Mouse (Mus musculus): Measurements from ENCODE around the gene Bpgm. TPM values are rescaled to one million over a fixed set of nuclear protein-coding genes. Genes with fewer than 3 reads are reported as not detected.

Bpgm gene
- polyA plus RNA-seq (2016; fragmentation: Nextera tagmentation; extraction: Ambion mirVana) = 62.8 and 68.6 TPM in 2 replicates

DNA sequence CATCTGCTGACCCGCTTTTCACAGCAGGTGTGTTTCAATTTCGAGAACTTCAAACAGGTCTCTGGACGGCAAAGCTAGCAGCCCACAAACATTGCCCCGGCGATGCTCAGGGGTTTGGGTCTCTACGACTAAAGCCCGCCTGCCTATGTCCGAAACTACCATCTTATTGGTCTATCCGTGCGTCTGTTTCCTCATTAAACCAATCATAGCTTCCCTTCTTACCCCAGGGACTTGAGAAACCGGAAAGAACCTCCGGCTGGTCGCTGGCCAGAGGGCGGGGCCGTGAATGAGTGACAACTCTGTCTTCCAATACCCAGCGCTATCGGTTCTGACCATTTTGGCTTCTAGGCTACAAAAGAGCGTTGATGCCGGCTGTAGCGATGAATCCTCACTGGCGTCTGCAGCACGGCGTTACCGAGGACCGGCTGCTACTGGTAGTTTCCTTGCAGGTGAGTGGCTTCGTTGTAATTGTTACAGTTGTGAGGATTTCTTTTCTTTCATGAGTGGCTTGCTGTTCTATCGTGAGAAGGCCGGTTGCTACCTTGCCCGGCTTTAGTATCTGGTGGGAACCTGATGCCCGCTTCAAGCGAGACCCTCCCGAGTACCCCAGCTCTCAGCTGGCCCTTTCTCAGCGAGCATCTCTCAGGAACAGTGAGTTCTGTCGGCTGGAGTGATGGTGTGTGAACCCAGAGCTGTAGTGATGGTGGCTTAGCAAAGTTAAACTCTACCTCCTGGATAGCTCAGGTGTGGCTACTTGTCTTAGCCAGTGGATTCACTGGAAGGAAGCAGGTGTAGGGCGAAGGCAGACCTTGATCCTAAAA, at the start of gene Bpgm:
TSS of gene Bpgm (plus strand) at position 234 of the 821 bp plus-strand sequence.
- ATAC-seq (ENCODE audit: low FRiP score) = peak; percentile 98
- peak within 1 kb of the TSS; percentile 65 for H3K4me3 ChIP-seq (replicated peaks)
- H3K27me3 ChIP-seq = no peaks in the 10 kb centered on the region
- H3K27ac ChIP-seq = peak within 1 kb of the TSS; percentile 76
- no peaks in the 10 kb centered on the region for H3K36me3 ChIP-seq (replicated peaks)
- H3K9ac ChIP-seq = peak within 1 kb of the TSS; percentile 71
- peak within 1 kb of the TSS; percentile 75 for H3K4me2 ChIP-seq
- under 1% methylated on average over 35 of the region's 35 CpGs for WGBS
- H3K9me3 ChIP-seq = no peaks in the 10 kb centered on the region
- H3K4me1 ChIP-seq = peaks cover 43% of the 10 kb centered on the region

DNA sequence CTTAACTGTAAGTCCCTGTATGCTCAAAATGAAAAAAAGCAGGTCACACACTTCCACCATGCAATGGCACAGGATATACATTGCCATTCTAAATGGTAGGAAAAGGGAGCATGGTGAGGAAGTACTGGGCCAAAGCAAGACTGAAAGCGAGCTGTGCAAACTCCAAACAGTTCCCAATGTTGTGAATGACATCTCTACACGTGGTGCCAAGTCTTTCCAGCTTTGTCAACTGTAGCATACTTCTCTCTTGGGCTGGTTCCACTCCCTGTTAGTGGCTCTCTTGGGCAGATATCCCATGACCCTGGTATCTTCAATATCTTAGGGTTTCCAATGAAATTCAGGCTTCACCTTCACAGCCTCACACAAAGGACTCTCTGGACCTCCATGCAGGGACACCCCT, 37.0 kb upstream of the Bpgm start:
- H3K9me3 ChIP-seq = no peaks in the 10 kb centered on the region
- H3K27me3 ChIP-seq = no peaks in the 10 kb centered on the region
- H3K4me2 ChIP-seq = no peak overlapping the region
- no peak overlapping the region for H3K9ac ChIP-seq
- no peaks in the 10 kb centered on the region for H3K36me3 ChIP-seq (replicated peaks)
- no peak for ATAC-seq (ENCODE audit: low FRiP score)
- no peaks in the 10 kb centered on the region for H3K4me1 ChIP-seq
- 58% methylated on average over 2 of the region's 2 CpGs for WGBS
- H3K27ac ChIP-seq = no peak overlapping the region
- H3K4me3 ChIP-seq (replicated peaks) = no peak overlapping the region

DNA sequence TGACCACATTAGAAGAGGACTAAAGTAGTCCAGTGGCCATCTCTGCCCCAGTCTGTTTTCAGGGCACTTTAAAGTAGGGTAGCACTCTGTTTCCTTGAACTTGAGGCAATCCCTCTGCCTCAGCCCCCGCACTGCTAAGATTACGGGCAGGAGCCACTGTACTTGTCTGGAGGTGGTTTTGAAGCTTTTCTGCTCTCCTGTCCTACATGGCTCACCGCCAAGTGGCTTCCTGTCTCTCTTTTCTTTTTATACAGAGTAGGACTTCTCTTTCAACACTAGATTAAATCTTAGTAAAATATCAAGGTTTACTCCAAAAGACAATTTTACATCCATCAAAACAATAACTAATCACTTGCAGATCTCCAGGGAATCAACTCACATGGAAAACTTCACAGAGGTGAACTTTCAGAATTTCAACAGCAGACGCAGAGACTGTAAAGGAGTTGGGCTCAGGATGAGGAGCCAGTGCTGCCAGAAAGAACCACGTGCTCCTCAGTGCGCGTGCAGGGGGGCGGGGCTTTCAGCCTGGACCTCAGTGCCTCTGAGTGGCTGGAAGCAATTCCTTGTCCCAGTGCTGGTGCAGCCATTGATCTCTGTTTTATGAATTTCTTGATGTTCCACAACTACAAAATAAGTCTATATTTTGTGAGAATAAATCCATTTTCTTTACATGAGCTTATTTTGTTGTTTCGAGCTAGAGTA, 34.3 kb upstream of the Bpgm start:
- no peaks in the 10 kb centered on the region for H3K27me3 ChIP-seq
- no peak overlapping the region for H3K4me3 ChIP-seq (replicated peaks)
- H3K27ac ChIP-seq = no peak overlapping the region
- ATAC-seq (ENCODE audit: low FRiP score) = no peak
- H3K4me1 ChIP-seq = no peaks in the 10 kb centered on the region
- H3K9me3 ChIP-seq = no peaks in the 10 kb centered on the region
- H3K9ac ChIP-seq = no peak overlapping the region
- 70% methylated on average over 9 of the region's 9 CpGs for WGBS
- no peak overlapping the region for H3K4me2 ChIP-seq
- no peaks in the 10 kb centered on the region for H3K36me3 ChIP-seq (replicated peaks)

DNA sequence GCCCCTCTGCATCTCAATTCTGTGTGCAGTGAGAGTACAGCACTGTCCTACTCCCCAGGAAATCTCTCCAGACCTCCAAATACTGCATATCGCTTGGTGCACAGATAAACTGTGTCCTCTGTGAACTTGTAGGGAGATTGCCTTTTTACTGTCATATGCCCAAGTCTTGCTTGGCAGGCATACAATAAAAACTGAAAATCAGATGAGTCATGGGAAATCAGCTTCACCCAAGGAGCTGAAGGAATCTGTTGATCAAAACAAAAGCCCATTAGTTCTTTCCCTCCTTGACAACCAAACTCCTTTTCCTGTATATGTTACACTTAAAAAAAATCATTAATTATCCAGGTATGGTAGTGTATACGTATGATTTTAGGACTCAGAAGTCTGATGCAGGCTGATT, 32.2 kb upstream of the Bpgm start:
- Histone ChIP-seq H3K9ac (no peak overlapping the region), H3K4me1 (no peaks in the 10 kb centered on the region), H3K4me3 (replicated peaks) (no peak overlapping the region), H3K27me3 (no peaks in the 10 kb centered on the region), H3K9me3 (no peaks in the 10 kb centered on the region), H3K36me3 (replicated peaks) (no peaks in the 10 kb centered on the region), H3K4me2 (no peak overlapping the region), H3K27ac (no peak overlapping the region)
- 90% methylated on average over 2 of the region's 2 CpGs for WGBS
- ATAC-seq (ENCODE audit: low FRiP score) = no peak

DNA sequence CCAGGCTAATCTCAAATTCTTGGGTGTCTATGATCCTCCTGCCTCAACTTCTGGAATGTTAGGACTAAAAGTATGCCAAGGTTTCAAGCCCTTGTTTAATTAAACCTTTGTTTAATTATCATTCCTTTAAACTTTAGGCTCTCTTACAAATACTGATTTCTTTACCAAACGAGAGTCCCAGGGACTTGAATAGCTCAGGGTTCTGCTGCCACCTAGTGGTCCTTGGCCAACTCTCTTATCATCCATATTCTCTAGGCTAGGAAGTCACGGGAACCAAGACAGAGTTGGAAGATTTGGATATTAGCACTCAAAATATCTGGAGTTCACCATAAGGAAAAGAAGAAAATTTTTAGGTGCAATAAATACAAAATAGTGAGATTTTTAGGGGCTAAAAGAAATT, 28.0 kb upstream of the Bpgm start:
- 16% methylated on average over 2 of the region's 2 CpGs for WGBS
- Histone ChIP-seq H3K4me1 (no peaks in the 10 kb centered on the region), H3K4me2 (no peak overlapping the region), H3K36me3 (replicated peaks) (no peaks in the 10 kb centered on the region), H3K27me3 (no peaks in the 10 kb centered on the region), H3K27ac (no peak overlapping the region), H3K9ac (no peak overlapping the region), H3K9me3 (no peaks in the 10 kb centered on the region), H3K4me3 (replicated peaks) (no peak overlapping the region)
- ATAC-seq (ENCODE audit: low FRiP score) = no peak

DNA sequence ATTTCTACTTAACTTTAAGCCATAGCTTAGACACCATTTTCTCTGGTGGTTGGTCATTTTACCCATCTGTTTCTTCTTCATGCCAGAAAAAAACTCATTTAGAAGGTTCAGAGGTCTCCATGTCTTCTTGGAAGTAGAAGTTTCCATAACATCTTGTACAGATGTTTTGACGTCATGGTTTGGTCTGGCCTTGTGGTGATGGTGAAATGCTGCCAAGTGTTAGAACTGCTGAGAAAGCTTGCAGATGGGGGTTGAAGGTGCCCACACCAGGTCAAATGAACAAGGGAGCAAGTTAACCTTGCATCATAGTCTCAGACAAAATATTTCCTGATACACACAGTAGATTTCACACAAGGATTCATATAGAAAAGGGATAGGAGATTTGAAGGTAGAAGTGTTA, 27.3 kb upstream of the Bpgm start:
- no peaks in the 10 kb centered on the region for H3K27me3 ChIP-seq
- H3K9me3 ChIP-seq = no peaks in the 10 kb centered on the region
- H3K27ac ChIP-seq = no peak overlapping the region
- H3K4me2 ChIP-seq = no peak overlapping the region
- H3K4me1 ChIP-seq = no peaks in the 10 kb centered on the region
- no peak for ATAC-seq (ENCODE audit: low FRiP score)
- 87% methylated on average over 1 of the region's 1 CpGs for WGBS
- H3K36me3 ChIP-seq (replicated peaks) = no peaks in the 10 kb centered on the region
- no peak overlapping the region for H3K4me3 ChIP-seq (replicated peaks)
- no peak overlapping the region for H3K9ac ChIP-seq

DNA sequence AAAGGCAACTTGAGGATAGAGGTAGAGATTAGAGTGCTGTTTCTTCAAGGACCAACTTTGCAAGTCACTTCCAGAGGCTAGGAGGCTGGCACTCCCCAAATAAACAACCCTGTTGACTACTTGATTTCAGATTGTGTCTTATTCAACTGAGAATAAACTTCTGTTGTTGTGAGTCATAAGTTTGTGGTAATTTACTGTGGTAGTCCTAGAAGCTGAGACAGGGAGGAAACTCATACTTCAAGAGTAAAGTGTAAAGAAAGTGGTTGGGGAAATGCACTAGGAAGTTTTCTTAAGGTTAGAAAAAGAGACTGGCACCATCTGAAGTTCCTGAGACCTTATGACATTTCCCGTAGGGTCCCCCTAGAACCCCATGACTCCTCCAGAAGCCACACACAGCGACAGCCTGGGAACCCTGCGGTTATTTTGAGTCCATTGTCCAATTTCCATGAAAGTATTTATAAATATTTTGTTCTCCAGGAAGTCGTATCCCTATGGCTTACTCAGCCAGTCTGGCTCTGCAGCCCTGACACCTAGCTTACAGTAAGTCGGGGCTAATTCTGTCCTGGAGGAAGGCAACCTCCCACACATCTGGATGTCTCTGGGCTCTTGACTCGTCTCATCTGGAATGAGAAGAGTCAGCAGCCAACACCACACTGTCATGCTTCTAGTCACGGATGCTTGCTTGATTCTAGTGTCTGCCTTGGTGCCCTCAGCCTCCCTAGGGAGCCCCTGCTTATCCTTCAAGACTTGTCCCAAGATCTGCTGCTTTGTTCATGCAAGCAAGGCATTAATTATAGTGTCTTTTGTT, 22.8 kb upstream of the Bpgm start:
- WGBS = 72% methylated on average over 7 of the region's 7 CpGs
- no peak overlapping the region for H3K27ac ChIP-seq
- no peaks in the 10 kb centered on the region for H3K9me3 ChIP-seq
- H3K9ac ChIP-seq = no peak overlapping the region
- no peak for ATAC-seq (ENCODE audit: low FRiP score)
- H3K4me3 ChIP-seq (replicated peaks) = no peak overlapping the region
- H3K4me2 ChIP-seq = no peak overlapping the region
- H3K4me1 ChIP-seq = no peaks in the 10 kb centered on the region
- no peaks in the 10 kb centered on the region for H3K27me3 ChIP-seq
- no peaks in the 10 kb centered on the region for H3K36me3 ChIP-seq (replicated peaks)

DNA sequence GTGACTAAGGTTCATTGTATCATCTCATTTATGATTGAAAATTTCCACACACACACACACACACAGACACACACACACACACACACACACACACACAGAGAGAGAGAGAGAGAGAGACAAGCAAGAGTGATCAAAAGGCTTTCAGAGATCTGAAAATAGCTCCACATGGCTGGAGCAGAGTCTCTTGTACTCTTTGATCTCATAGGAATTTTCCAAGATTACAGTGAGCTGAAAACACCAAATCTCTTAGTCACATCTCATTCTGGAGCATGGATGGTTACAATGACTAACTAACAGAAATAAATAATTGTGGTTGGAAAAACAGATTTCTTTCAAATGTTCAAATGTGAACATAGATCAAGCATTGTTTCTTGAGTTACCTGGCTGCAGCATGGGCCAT, 16.6 kb upstream of the Bpgm start:
- no peak for ATAC-seq (ENCODE audit: low FRiP score)
- H3K4me3 ChIP-seq (replicated peaks) = no peak overlapping the region
- no peaks in the 10 kb centered on the region for H3K27me3 ChIP-seq
- no peak overlapping the region for H3K9ac ChIP-seq
- no peaks in the 10 kb centered on the region for H3K36me3 ChIP-seq (replicated peaks)
- H3K9me3 ChIP-seq = no peaks in the 10 kb centered on the region
- no peak overlapping the region for H3K27ac ChIP-seq
- no peaks in the 10 kb centered on the region for H3K4me1 ChIP-seq
- H3K4me2 ChIP-seq = no peak overlapping the region

DNA sequence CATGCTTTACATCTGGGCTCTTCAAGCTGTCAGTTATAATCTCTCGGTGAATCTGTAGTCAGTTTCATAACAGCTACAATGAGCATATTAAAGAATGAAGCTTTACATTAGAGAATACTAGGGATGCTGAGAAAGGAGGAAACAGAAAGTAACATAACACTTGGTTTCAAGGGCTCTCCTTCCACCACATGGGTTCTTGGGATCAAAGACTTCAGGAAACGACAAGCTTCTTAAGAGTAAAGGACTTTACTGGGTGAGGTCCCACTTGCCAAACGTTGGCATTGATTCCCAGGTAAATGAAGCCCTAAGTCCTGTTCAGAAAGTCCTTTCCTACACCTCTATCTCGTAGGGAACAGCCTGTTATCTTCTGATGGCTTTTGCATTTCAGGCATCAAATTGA, 15.4 kb upstream of the Bpgm start:
- no peak for ATAC-seq (ENCODE audit: low FRiP score)
- H3K9ac ChIP-seq = no peak overlapping the region
- no peaks in the 10 kb centered on the region for H3K4me1 ChIP-seq
- H3K9me3 ChIP-seq = no peaks in the 10 kb centered on the region
- no peak overlapping the region for H3K4me2 ChIP-seq
- H3K36me3 ChIP-seq (replicated peaks) = no peaks in the 10 kb centered on the region
- H3K27ac ChIP-seq = no peak overlapping the region
- H3K27me3 ChIP-seq = no peaks in the 10 kb centered on the region
- 65% methylated on average over 4 of the region's 4 CpGs for WGBS
- no peak overlapping the region for H3K4me3 ChIP-seq (replicated peaks)

DNA sequence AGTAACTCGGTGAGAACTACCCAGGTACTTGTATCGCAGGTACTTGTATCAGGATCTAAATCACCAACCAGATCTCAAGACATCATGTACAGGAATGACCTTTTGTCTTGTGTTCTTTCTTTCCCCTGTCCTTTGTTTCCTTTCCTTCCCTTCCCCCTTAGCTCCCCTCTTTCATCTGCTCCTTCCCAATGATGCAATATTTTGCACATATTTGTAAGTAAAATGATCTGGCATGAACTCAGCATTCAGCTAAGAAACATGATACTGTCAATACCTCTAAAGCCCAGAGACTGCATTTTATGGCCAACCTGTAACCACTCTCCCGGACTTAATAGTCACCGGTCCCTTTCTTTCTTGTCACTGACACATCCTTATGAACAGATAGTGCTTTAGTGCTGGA, 12.4 kb upstream of the Bpgm start:
- Histone ChIP-seq H3K36me3 (replicated peaks) (no peaks in the 10 kb centered on the region), H3K4me3 (replicated peaks) (no peak overlapping the region), H3K27me3 (no peaks in the 10 kb centered on the region), H3K9ac (no peak overlapping the region), H3K27ac (no peak overlapping the region), H3K9me3 (no peaks in the 10 kb centered on the region), H3K4me2 (no peak overlapping the region), H3K4me1 (no peaks in the 10 kb centered on the region)
- 90% methylated on average over 4 of the region's 4 CpGs for WGBS
- ATAC-seq (ENCODE audit: low FRiP score) = no peak

DNA sequence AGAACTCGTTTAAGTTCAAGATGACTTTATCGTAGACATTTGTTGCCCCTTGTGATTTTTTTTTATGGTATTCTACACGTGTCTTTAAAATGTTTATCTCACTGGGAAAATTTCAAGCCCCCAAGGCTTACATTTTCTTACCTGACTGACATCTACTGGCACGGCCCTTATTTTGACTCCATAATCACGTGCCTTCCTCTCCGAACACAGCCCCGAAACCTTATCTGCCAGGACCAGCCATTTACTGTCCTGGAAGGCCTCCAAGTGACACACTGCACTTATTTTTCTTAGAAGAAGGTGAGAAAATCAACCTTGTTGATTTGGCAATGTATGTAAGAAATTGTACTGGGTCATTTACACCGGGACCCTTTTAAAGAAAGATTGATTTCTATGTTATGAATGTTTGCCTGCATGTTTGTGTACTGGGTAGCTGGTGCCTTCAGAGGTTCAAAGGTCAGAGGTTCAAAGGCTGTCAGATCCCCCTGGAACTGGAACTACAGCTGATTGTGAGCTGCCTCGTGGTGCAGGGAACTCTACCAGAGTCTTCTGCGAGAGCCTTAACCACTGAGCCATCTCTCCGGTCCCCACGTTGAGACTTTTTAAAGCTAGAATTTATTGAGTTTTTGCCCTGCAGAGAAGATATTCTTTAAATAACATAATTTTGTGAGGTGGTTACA, 4.4 kb upstream of the Bpgm start:
- no peak overlapping the region for H3K4me2 ChIP-seq
- peaks cover 3% of the 10 kb centered on the region for H3K4me1 ChIP-seq
- H3K9ac ChIP-seq = no peak overlapping the region
- no peaks in the 10 kb centered on the region for H3K27me3 ChIP-seq
- 88% methylated on average over 12 of the region's 12 CpGs for WGBS
- H3K9me3 ChIP-seq = no peaks in the 10 kb centered on the region
- no peak for ATAC-seq (ENCODE audit: low FRiP score)
- H3K4me3 ChIP-seq (replicated peaks) = no peak overlapping the region
- no peak overlapping the region for H3K27ac ChIP-seq
- H3K36me3 ChIP-seq (replicated peaks) = no peaks in the 10 kb centered on the region

DNA sequence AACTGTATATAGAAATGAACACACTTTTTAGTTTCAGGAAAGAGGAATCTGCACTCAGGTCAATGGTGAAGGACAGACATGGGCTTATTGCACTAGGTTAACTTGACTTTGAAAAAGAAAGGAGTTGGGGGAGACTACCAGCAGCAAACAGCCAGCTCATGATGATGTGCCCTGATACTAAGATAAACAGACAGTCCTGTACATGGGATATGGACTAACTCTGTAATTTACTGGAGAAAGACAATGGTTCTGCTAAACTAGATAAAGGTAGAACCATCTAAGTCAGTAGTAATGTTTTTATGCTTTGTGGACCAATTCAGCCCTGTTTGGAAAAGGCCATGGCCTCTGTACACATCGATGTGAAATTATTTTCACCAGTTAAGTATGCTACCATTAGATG, 2.7 kb upstream of the Bpgm start:
- H3K9ac ChIP-seq = no peak overlapping the region
- 74% methylated on average over 1 of the region's 1 CpGs for WGBS
- H3K4me2 ChIP-seq = no peak overlapping the region
- H3K27me3 ChIP-seq = no peaks in the 10 kb centered on the region
- no peak overlapping the region for H3K27ac ChIP-seq
- peaks cover 19% of the 10 kb centered on the region for H3K4me1 ChIP-seq
- H3K4me3 ChIP-seq (replicated peaks) = no peak overlapping the region
- no peak for ATAC-seq (ENCODE audit: low FRiP score)
- H3K9me3 ChIP-seq = no peaks in the 10 kb centered on the region
- no peaks in the 10 kb centered on the region for H3K36me3 ChIP-seq (replicated peaks)
